Mouse (Mus musculus) neural tube, embryonic 15.5 days (tissue): Measurements from ENCODE around the gene Tns1. TPM values are rescaled to one million over a fixed set of nuclear protein-coding genes. Genes with fewer than 3 reads are reported as not detected.

Experiments used
- ATAC-seq: fragments of 200-750 bp; cut with Nextera tagmentation; 2 replicates; pipeline ENCODE4 v1.8.0; 2017; ENCODE audit warnings: mild to moderate bottlenecking, moderate TSS enrichment, moderate library complexity; ENCODE audit not compliant: low FRiP score
- H3K27ac ChIP-seq: fragments of 300-500 bp; sonication (generic); replicated peaks from 2 replicates; pipeline ENCODE4 v1.5.1; 2015; ENCODE audit warnings: mild to moderate bottlenecking, inconsistent platforms
- H3K27me3 ChIP-seq: fragments of 300-500 bp; sonication (generic); replicated peaks from 2 replicates; pipeline ENCODE4 v1.6.1; 2015; ENCODE audit warnings: inconsistent platforms
- H3K36me3 ChIP-seq: fragments of 300-500 bp; sonication (generic); 2 replicates; pipeline ENCODE4 v1.6.1; 2015; ENCODE audit warnings: inconsistent platforms
- H3K4me1 ChIP-seq: fragments of 300-500 bp; sonication (generic); 2 replicates; pipeline ENCODE4 v1.6.1; 2015; ENCODE audit warnings: inconsistent platforms
- H3K4me2 ChIP-seq: fragments of 300-500 bp; sonication (generic); 2 replicates; pipeline ENCODE4 v1.6.1; 2015; ENCODE audit warnings: inconsistent platforms, mild to moderate bottlenecking, moderate library complexity
- H3K4me3 ChIP-seq: fragments of 300-500 bp; sonication (generic); replicated peaks from 2 replicates; pipeline ENCODE4 v1.5.1; 2015; ENCODE audit warnings: mild to moderate bottlenecking, inconsistent platforms
- H3K9ac ChIP-seq: fragments of 300-500 bp; sonication (generic); replicated peaks from 2 replicates; pipeline ENCODE4 v1.6.1; 2015; ENCODE audit warnings: mild to moderate bottlenecking, inconsistent platforms
- H3K9me3 ChIP-seq: fragments of 300-500 bp; sonication (generic); replicated peaks from 2 replicates; pipeline ENCODE4 v1.6.1; 2016; ENCODE audit warnings: inconsistent platforms
- WGBS: fragments of 180-500 bp; shearing (Covaris S2); methylation state at CpG from one replicate; pipeline ENCODE4 v1.1.7; 2015; ENCODE audit warnings: mixed read lengths; 5-methylcytosine and 5-hydroxymethylcytosine counted together
- polyA plus RNA-seq: library from polyadenylated mRNA; unstranded; fragments of >200 nt; fragmentation: Nextera tagmentation; extraction: Ambion mirVana; gene quantifications from 2 replicates; pipeline ENCODE4 v1.2.1, GENCODE M21; 2015

Gene Tns1
- polyA plus RNA-seq, 1 experiment from 2014 or later, result 13.3 TPM

DNA sequence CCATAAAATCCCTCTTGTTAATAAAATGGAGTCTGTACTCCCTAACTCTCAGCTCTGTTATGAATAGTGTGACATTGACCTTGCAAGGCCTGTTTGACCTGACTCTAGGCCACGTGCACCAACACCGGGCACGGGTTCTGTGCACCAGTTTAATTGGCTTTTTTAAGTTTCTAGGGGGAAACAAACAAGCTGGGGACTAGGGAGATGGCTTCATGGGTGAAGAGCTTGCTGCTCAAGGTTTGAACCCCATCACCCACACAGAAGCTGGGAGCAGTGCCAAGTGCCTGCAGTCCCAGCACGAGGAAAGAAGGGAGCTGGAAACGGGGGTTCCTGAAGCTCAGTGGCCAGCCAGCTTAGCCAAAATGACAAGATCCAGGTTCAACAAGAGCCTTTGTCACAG, 192.4 kb downstream of the Tns1 start:
- Histone ChIP-seq H3K36me3 (no peaks in the 10 kb centered on the region), H3K4me2 (no peak overlapping the region), H3K27ac (no peak overlapping the region), H3K27me3 (no peaks in the 10 kb centered on the region), H3K4me1 (peaks cover 8% of the 10 kb centered on the region; the same call in 1 of the 2 replicates), H3K9ac (no peak overlapping the region), H3K4me3 (no peak overlapping the region), H3K9me3 (no peaks in the 10 kb centered on the region)
- WGBS, result 75% methylated on average over 5 of the region's 5 CpGs
- no peak for ATAC-seq

DNA sequence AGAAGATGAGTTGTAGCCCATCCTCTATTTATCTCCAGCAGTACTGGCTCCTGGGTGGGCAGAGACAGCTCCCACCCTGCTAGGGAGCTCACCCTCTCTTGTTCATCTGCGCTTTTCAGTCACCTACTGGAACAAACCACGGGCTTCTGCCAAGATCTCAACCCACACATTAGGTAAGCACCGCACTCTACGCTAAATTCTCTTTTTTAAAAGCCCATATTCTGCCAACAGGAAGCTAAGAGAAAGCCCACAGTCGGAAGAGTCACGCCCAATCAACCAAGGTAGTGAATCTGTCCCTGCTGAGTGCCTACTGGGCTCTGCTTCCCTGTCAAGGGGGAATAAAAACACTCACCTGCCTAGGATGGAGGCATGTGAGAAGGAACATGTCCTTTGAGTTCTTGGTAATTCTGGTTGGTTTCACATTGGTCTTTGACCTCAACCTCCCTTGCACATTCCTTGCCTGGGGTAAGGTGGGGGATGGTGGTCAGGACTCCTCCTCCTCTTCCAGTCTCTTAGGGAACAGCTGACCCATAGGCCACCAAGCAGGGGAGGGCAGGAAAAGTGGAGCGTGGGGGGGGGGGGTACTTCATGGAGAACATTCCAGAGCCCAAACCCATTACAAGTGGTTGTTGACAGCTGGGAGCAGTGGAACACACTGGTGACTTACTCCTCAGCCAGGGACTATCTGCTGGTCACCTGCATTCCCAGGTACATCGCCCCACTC, 193.7 kb downstream of the Tns1 start:
- H3K9ac ChIP-seq, result no peak overlapping the region
- no peak overlapping the region for H3K4me2 ChIP-seq
- H3K4me1 ChIP-seq, result peaks cover 7% of the 10 kb centered on the region; the same call in 1 of the 2 replicates
- no peak for ATAC-seq
- H3K4me3 ChIP-seq, result no peak overlapping the region
- no peaks in the 10 kb centered on the region for H3K27me3 ChIP-seq
- no peak overlapping the region for H3K27ac ChIP-seq
- 84% methylated on average over 8 of the region's 8 CpGs for WGBS
- no peaks in the 10 kb centered on the region for H3K9me3 ChIP-seq
- no peaks in the 10 kb centered on the region for H3K36me3 ChIP-seq

DNA sequence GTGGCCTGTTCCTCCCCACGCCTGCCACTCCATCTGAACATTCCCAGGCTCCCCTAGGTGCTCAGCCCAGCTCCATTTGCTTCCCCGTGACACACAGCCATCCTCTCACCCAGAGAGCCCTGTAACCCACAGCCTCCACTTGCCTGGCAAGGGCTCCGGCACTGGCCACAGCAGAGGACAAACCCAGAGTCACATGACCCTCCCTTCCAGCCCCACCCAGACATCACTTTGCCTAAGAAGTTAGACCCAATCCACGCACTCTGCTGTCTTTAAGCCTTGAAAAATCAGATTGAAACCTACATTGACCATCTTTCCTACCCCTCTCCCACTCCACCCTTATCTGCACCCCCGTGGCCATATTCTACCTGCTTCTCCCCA, 194.3 kb downstream of the Tns1 start:
- ATAC-seq, result no peak

DNA sequence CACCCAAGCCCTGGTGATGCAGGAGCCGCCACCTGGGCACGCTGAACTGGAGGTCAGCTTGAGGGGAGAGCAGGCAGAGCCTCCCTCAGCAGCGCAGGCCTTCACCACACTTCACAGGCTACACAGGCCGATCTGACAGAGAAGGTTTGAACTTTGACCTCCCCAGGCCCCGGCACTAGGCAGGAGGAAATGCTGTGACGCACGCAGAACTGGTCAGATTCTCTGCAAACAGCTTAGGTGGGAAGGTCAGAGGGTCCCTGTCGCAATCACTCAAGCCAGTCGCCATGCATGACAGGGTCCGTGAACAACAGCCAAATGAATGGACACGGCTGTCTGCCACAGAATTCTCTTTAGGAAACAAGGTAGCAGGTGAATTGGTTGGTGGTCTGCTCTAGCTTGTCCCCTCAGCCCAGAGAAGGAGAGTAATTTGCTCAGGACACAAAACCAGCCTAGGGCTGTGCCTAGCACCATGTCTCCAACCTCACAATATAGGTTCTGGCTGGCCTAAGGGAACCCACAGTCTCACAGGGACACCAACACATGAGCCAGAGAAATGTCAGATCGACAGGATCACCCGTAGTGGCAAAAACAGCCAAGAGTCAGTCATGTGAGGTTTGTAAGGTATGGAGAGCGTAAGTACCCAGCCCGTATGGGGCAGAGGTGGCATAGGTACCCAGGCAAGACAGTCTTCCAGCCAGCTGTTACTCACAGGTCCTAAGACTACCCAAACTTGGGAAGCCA, 194.9 kb downstream of the Tns1 start:
- no peaks in the 10 kb centered on the region for H3K36me3 ChIP-seq
- H3K4me2 ChIP-seq, result no peak overlapping the region
- H3K4me3 ChIP-seq, result no peak overlapping the region
- 0 out of 2 replicates have a peak, but pooled peaks cover 6% of the 10 kb centered on the region for H3K4me1 ChIP-seq
- ATAC-seq, result no peak
- no peaks in the 10 kb centered on the region for H3K9me3 ChIP-seq
- no peak overlapping the region for H3K9ac ChIP-seq
- no peak overlapping the region for H3K27ac ChIP-seq
- WGBS, result 74% methylated on average over 15 of the region's 15 CpGs
- no peaks in the 10 kb centered on the region for H3K27me3 ChIP-seq

More for the DNA sequence above, 194.3 kb downstream of the Tns1 start:
- Histone ChIP-seq H3K4me1 (0 out of 2 replicates have a peak, but pooled peaks cover 6% of the 10 kb centered on the region), H3K27me3 (no peaks in the 10 kb centered on the region), H3K4me2 (no peak overlapping the region), H3K9me3 (no peaks in the 10 kb centered on the region), H3K9ac (no peak overlapping the region), H3K4me3 (no peak overlapping the region), H3K27ac (no peak overlapping the region), H3K36me3 (no peaks in the 10 kb centered on the region)
- 87% methylated on average over 5 of the region's 5 CpGs for WGBS

DNA sequence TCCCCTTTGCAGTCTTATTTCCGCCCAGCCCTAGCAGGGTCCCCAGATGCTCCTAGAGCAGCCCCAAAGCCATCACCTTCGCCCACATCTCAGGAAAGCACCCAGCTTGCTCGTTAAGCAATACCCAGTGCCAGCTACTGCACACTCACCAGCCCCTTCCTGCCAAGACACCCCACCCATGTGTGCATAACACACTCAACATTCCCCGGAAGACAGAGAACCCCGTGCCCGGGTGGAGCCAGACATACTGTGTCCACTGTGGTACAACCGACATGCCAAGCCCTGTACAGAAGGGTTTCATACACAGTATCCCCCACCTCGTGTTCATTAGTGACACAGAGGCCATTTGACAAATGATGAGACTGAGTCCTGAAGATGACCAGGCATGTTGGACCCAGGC, 195.9 kb downstream of the Tns1 start:
- no peak overlapping the region for H3K4me2 ChIP-seq
- 0 out of 2 replicates have a peak, but pooled peaks cover 6% of the 10 kb centered on the region for H3K4me1 ChIP-seq
- no peak for ATAC-seq
- no peaks in the 10 kb centered on the region for H3K36me3 ChIP-seq
- H3K9me3 ChIP-seq, result no peaks in the 10 kb centered on the region
- no peak overlapping the region for H3K9ac ChIP-seq
- no peaks in the 10 kb centered on the region for H3K27me3 ChIP-seq
- no peak overlapping the region for H3K4me3 ChIP-seq
- H3K27ac ChIP-seq, result no peak overlapping the region
- WGBS, result 92% methylated on average over 8 of the region's 8 CpGs

DNA sequence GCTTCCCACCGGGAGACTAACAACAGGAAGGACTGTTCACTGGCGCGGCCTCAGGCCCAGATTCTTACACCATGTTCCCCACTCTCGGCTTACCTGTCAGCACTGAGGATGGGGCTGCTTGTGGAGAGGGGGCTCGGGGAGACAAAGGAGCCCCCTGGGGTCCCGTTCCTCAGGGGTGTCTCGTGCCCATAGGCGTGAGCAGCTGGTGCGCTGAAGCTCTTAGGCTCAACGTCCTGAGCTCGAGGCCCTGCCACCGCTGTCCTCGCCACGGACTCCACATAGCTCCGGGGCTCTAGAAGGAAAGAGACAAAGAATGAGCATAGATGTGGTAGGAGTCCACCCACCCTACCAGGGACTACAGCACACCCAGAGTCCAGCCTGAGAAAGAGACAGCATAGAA, 196.4 kb downstream of the Tns1 start:
- 0 out of 2 replicates have a peak, but pooled peaks cover 6% of the 10 kb centered on the region for H3K4me1 ChIP-seq
- no peak overlapping the region for H3K4me3 ChIP-seq
- no peaks in the 10 kb centered on the region for H3K27me3 ChIP-seq
- 82% methylated on average over 15 of the region's 15 CpGs for WGBS
- H3K9ac ChIP-seq, result no peak overlapping the region
- H3K9me3 ChIP-seq, result no peaks in the 10 kb centered on the region
- H3K27ac ChIP-seq, result no peak overlapping the region
- no peak overlapping the region for H3K4me2 ChIP-seq
- H3K36me3 ChIP-seq, result no peaks in the 10 kb centered on the region
- ATAC-seq, result no peak

DNA sequence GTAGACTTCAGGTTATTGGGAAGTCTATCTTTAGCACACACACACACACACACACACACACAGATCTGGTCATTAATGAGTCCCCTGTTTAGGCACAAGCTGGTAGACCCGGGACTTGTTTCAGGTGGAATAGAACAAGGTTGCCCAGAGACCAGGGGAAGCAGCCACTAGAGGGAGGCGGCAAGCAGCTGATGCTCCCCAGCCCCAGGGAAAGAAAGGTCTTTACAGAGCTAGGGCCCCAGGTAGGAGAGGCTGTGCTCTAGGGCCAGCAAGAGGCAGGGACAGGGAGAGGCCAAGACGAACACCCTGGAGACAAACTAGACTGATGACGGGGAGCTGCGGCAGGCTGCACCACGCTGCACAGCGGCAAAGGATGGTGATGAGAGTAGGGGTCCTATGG, 198.0 kb downstream of the Tns1 start:
- ATAC-seq, result no peak
- no peak overlapping the region for H3K4me3 ChIP-seq
- no peak overlapping the region for H3K4me2 ChIP-seq
- no peaks in the 10 kb centered on the region for H3K27me3 ChIP-seq
- WGBS, result 62% methylated on average over 7 of the region's 7 CpGs
- no peaks in the 10 kb centered on the region for H3K36me3 ChIP-seq
- H3K27ac ChIP-seq, result no peak overlapping the region
- no peaks in the 10 kb centered on the region for H3K9me3 ChIP-seq
- H3K9ac ChIP-seq, result no peak overlapping the region
- no peaks in the 10 kb centered on the region for H3K4me1 ChIP-seq

DNA sequence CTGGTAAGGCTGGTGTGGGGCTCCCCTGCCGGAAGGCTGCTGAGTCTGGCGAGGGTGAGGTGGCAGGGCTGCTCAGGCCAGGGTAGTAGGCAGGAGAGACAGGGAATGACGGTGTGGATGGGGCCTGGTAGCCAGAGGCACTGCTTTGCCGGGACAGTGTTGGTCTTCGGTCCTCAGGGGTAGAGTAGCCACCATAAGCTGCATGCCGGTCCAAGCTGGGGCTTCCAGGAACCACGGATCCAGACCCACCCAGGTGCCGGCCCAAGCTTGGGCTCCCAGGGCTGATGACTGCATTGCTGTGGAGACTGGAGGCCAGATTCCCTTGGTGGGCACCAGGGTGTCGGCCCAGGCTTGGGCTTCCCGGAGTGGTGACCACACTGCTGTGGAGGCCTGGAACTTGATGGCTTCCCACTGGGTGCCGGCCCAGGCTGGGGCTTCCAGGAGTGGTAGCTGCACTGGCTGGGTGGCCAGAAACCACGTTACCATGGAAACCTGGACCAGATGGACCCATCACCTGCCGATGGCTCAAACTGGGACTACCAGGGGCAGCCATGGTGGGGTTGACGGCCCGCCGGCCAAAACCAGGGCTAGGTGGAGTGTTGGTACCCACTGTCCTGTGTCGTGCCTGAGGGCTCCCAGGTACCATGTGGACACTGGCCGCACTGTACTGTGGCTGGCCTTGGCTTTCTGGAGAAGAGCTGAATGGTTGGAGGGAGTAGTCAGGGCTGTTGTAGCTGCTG, 199.2 kb downstream of the Tns1 start:
- 92% methylated on average over 18 of the region's 18 CpGs for WGBS
- Histone ChIP-seq H3K9ac (no peak overlapping the region), H3K27me3 (no peaks in the 10 kb centered on the region), H3K4me2 (no peak overlapping the region), H3K9me3 (no peaks in the 10 kb centered on the region), H3K4me3 (no peak overlapping the region), H3K4me1 (no peaks in the 10 kb centered on the region), H3K27ac (no peak overlapping the region), H3K36me3 (no peaks in the 10 kb centered on the region)
- ATAC-seq, result no peak

DNA sequence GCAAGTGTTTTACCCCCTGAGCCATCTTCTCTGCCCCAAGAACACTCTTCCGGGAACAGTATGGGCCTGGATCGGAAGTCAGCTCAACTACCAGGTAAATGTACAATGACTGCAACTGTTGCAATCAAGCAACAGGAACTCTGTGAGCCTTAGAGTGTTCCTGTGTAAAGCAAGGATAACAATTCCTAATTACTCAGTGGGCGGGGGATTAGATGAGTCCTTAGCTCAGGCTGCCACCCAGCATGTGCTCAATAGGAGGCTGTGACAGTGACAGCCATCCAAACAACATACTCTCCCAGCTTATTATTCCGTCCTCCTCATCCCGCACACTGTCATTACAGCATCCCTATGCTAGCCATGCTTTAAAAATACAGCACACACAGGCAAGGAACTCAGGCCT, 200.0 kb downstream of the Tns1 start:
- H3K27me3 ChIP-seq, result no peaks in the 10 kb centered on the region
- WGBS, result 83% methylated on average over 5 of the region's 5 CpGs
- H3K27ac ChIP-seq, result peak overlapping the region; percentile 28; the same call in 1 of the 2 replicates
- no peaks in the 10 kb centered on the region for H3K36me3 ChIP-seq
- ATAC-seq, result no peak
- no peak overlapping the region for H3K9ac ChIP-seq
- H3K4me1 ChIP-seq, result no peaks in the 10 kb centered on the region
- H3K4me3 ChIP-seq, result no peak overlapping the region
- no peak overlapping the region for H3K4me2 ChIP-seq
- no peaks in the 10 kb centered on the region for H3K9me3 ChIP-seq

DNA sequence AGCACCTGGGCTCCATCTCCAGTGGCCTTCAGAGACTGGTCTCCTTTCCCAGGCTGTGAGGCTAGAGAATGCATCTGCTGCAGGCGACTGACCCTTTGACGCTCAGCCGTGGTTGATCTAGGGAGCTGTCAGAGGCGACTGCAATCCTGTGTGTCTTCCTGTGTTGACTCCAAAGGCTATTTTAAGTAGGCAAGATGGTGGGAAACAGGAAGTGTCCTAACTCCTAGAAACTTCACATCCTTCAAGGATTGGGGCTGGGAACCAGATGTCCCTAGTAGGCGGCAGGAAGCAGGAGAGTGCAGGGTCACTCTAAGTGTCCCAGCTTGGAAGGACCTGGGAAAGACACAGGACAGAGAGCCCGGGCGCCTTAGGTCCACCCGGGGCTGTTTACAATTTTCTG, 201.1 kb downstream of the Tns1 start:
- H3K4me1 ChIP-seq, result no peaks in the 10 kb centered on the region
- 80% methylated on average over 8 of the region's 8 CpGs for WGBS
- no peak overlapping the region for H3K4me3 ChIP-seq
- ATAC-seq, result no peak
- no peaks in the 10 kb centered on the region for H3K9me3 ChIP-seq
- no peak overlapping the region for H3K4me2 ChIP-seq
- no peak overlapping the region for H3K9ac ChIP-seq
- no peaks in the 10 kb centered on the region for H3K27me3 ChIP-seq
- H3K27ac ChIP-seq, result 0 out of 2 replicates have a peak overlapping the region, but pooled peaks have one; percentile 28
- no peaks in the 10 kb centered on the region for H3K36me3 ChIP-seq

DNA sequence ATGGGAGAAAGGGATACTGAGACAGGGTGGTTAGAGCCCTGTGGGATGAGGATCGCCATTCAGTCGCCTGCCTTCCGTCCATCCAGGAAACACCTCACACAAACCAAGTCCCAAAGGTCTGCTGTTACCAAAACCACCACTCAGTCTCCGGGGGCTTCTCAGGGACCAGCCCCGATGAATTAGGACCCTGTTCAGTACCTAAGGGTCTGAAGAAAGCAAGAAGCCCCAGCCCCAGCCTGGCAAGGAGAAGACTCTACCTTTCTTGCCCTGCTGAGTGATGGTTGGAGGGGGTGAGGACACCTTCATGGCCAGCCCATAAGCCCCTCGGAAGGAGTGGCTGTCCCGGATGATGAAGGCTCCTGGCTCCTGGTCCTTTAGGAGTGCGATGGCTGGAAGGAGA, 203.5 kb downstream of the Tns1 start:
- Histone ChIP-seq H3K27ac (no peak overlapping the region), H3K36me3 (no peaks in the 10 kb centered on the region), H3K27me3 (no peaks in the 10 kb centered on the region), H3K9ac (no peak overlapping the region), H3K4me2 (no peak overlapping the region), H3K9me3 (no peaks in the 10 kb centered on the region), H3K4me3 (no peak overlapping the region), H3K4me1 (no peaks in the 10 kb centered on the region)
- no peak for ATAC-seq
- 97% methylated on average over 8 of the region's 8 CpGs for WGBS
